Comparison of ENCODE assay signal across 35 mouse cellular contexts in the genomic region with DNA sequence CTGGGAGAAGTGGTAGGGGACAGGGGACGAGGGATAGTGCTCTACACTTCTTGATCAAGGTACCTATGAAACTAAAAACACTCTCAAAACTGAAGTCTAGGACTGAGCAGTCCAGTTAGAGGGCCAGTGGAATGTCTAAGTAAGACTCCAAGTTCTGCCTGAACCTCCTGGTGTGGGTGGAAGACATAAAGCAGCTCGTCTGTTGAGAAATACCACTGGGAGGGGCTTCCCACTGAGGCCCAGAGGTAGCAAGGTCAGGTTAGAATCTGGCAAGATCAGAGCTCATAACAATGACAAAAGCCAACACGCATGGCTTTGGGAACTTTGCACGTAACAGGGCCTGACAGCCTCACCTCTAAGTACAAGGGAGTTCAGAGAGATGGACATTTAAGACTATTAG. TPM values are rescaled to one million over a fixed set of nuclear protein-coding genes. Genes with fewer than 3 reads are reported as not detected.
DNase-seq lines count a peak whose midpoint lies in the region; ATAC-seq and TF ChIP-seq lines count a peak whose summit lies in the region.
"Had no signal": no experiment of that assay in that cellular context is flagged by ENCODE, and none has a peak within 500 bp of the region (broad histone marks: within the 10 kb centered on the region; RNA-seq: fewer than 3 reads in every experiment).

No protein-coding gene starts in this region.

- no peak overlapping the region for H3K9ac ChIP-seq in intestine, embryonic 15.5 days
- no peak overlapping the region for H3K9ac ChIP-seq in kidney, postnatal 0 days (ENCODE audit: low read depth, low read length)
- H3K9ac ChIP-seq: heart, embryonic 12.5 days; hindbrain, embryonic 15.5 days; lung, embryonic 15.5 days; midbrain, embryonic 12.5 days had no signal

- H3K36me3 ChIP-seq in intestine, embryonic 15.5 days = no peaks in the 10 kb centered on the region
- H3K36me3 ChIP-seq in kidney, postnatal 0 days (ENCODE audit: insufficient read depth, low read length) = no peaks in the 10 kb centered on the region
- H3K36me3 ChIP-seq: heart, embryonic 12.5 days; hindbrain, embryonic 15.5 days; lung, embryonic 15.5 days; midbrain, embryonic 12.5 days had no signal

- no peaks in the 10 kb centered on the region for H3K4me1 ChIP-seq in intestine, embryonic 15.5 days (replicated peaks)
- no peaks in the 10 kb centered on the region for H3K4me1 ChIP-seq in kidney, postnatal 0 days (replicated peaks; ENCODE audit: insufficient read depth, low read length)
- H3K4me1 ChIP-seq: heart, embryonic 12.5 days; hindbrain, embryonic 15.5 days; lung, embryonic 15.5 days; megakaryocyte, embryonic 14.5 days; midbrain, embryonic 12.5 days had no signal

- no peak overlapping the region for H3K4me3 ChIP-seq in intestine, embryonic 15.5 days (replicated peaks)
- H3K4me3 ChIP-seq in kidney, postnatal 0 days (replicated peaks; ENCODE audit: low read depth, low read length) = no peak overlapping the region
- H3K4me3 ChIP-seq in gastrocnemius, adult 2 months = no peak overlapping the region
- H3K4me3 ChIP-seq: heart, embryonic 12.5 days; hindbrain, embryonic 15.5 days; lung, embryonic 15.5 days; megakaryocyte, embryonic 14.5 days; midbrain, embryonic 12.5 days had no signal

- H3K27ac ChIP-seq in intestine, embryonic 15.5 days = 0 out of 2 replicates have a peak overlapping the region, but pooled peaks have one; percentile 32
- peak overlapping the region; percentile 3; the same call in 1 of the 2 replicates for H3K27ac ChIP-seq in kidney, postnatal 0 days
- no peak overlapping the region for H3K27ac ChIP-seq in gastrocnemius, adult 2 months
- H3K27ac ChIP-seq: hindbrain, embryonic 15.5 days; lung, embryonic 15.5 days; midbrain, embryonic 12.5 days had no signal

- H3K9me3 ChIP-seq in intestine, embryonic 15.5 days = no peaks in the 10 kb centered on the region
- H3K9me3 ChIP-seq in kidney, postnatal 0 days (replicated peaks; ENCODE audit: low read length) = no peaks in the 10 kb centered on the region
- H3K9me3 ChIP-seq: heart, embryonic 12.5 days; hindbrain, embryonic 15.5 days; lung, embryonic 15.5 days; megakaryocyte, embryonic 14.5 days; midbrain, embryonic 12.5 days had no signal

- H3K27me3 ChIP-seq in intestine, embryonic 15.5 days (replicated peaks) = no peaks in the 10 kb centered on the region
- H3K27me3 ChIP-seq in kidney, postnatal 0 days (ENCODE audit: insufficient read depth, low read length) = no peaks in the 10 kb centered on the region
- H3K27me3 ChIP-seq: heart, embryonic 12.5 days; hindbrain, embryonic 15.5 days; lung, embryonic 15.5 days; midbrain, embryonic 12.5 days had no signal

- DNase-seq in kidney, adult 11 months = peak; percentile 20
- DNase-seq in kidney, adult 18-20 months = no peak
- peak; percentile 50 for DNase-seq in fat pad, adult 2 months (ENCODE audit: extremely low read depth, low read depth, low spot score)
- no peak for DNase-seq in kidney, postnatal 0 days (ENCODE audit: low spot score)
- no peak for DNase-seq in frontal cortex, adult 2 months (ENCODE audit: extremely low spot score in 1 of 2, low spot score in 1 of 2)
- no peak for DNase-seq in gastrocnemius, adult 2 months
- DNase-seq: adrenal gland, postnatal 14 days; cerebellum, adult 11 months; cerebellum, adult 9-10 months; cerebellum, postnatal 36 days; gastrocnemius, postnatal 10 days; right cerebral cortex, postnatal 14 days had no signal

- no peak for TF ChIP-seq CTCF in kidney, postnatal 0 days (IDR thresholded peaks at IDR 0.05; ENCODE audit: low read depth)
- TF ChIP-seq CTCF in gastrocnemius, adult 2 months (IDR thresholded peaks at IDR 0.05) = no peak

- H3K4me2 ChIP-seq in intestine, embryonic 15.5 days (replicated peaks) = no peak overlapping the region
- no peak overlapping the region for H3K4me2 ChIP-seq in kidney, postnatal 0 days (ENCODE audit: low read length)
- H3K4me2 ChIP-seq: heart, embryonic 12.5 days; hindbrain, embryonic 15.5 days; liver, embryonic 11.5 days; lung, embryonic 15.5 days; midbrain, embryonic 12.5 days had no signal

- WGBS in intestine, embryonic 15.5 days = 47% methylated on average over 4 of the region's 4 CpGs
- WGBS in kidney, postnatal 0 days = 54% methylated on average over 4 of the region's 4 CpGs

- intact Hi-C loops in gastrocnemius, adult 2 months (cut with DNase I) = no loop called here

- ATAC-seq in intestine, embryonic 15.5 days = peak; percentile 77
- peak; percentile 59 for ATAC-seq in kidney, postnatal 0 days (replicated peaks; ENCODE audit: low FRiP score, low read depth)
- ATAC-seq: CD4-positive, CD25-positive, alpha-beta regulatory T cell, adult 4 months; forebrain, embryonic 14.5 days had no signal

RNA-seq across cellular contexts. Expression of a gene that starts 26.3 kb away (rescaled TPM):
- not detected in 2 replicates for polyA plus RNA-seq in intestine, embryonic 15.5 days (2015; fragmentation: Nextera tagmentation; extraction: Ambion mirVana)
- polyA plus RNA-seq in kidney, postnatal 0 days (2015; fragmentation: Nextera tagmentation; extraction: Ambion mirVana) = not detected in 2 replicates
- 0.12 and 0.32 TPM in 2 replicates for polyA plus RNA-seq in frontal cortex, adult 2 months (2012; rRNA removed)
- total RNA-seq in gastrocnemius, adult 2 months (2021) = not detected
- total RNA-seq: adrenal gland, postnatal 14 days; gastrocnemius, postnatal 10 days; granulocyte monocyte progenitor cell, adult 5-6 weeks; hematopoietic stem cell, adult 5-6 weeks; layer of hippocampus, adult 18-20 months; layer of hippocampus, postnatal 10 days; left cerebral cortex, adult 18-20 months; left cerebral cortex, postnatal 14 days had no signal
- polyA plus RNA-seq: CD4-positive, CD25-positive, alpha-beta regulatory T cell, adult 4 months; embryonic facial prominence, embryonic 11.5 days; forebrain, embryonic 14.5 days; hindbrain, embryonic 15.5 days; intestine, embryonic 14.5 days; limb, embryonic 11.5 days; liver, embryonic 11.5 days; liver, embryonic 16.5 days; lung, embryonic 15.5 days; midbrain, embryonic 12.5 days; neural tube, embryonic 14.5 days; stomach, embryonic 14.5 days; testis, adult 2 months had no signal

RNA-seq across cellular contexts. Expression of a gene that starts 30.7 kb away (rescaled TPM):
- polyA plus RNA-seq in intestine, embryonic 15.5 days (2015; fragmentation: Nextera tagmentation; extraction: Ambion mirVana) = 21.4 and 28.0 TPM in 2 replicates
- polyA plus RNA-seq in kidney, postnatal 0 days (2015; fragmentation: Nextera tagmentation; extraction: Ambion mirVana) = 9.9 and 11.0 TPM in 2 replicates
- 0.10 and 0.38 TPM in 2 replicates for polyA plus RNA-seq in frontal cortex, adult 2 months (2012; rRNA removed)
- total RNA-seq in gastrocnemius, adult 2 months (2021) = not detected
- total RNA-seq: adrenal gland, postnatal 14 days; gastrocnemius, postnatal 10 days; hematopoietic stem cell, adult 5-6 weeks; layer of hippocampus, adult 18-20 months; layer of hippocampus, postnatal 10 days; left cerebral cortex, adult 18-20 months; left cerebral cortex, postnatal 14 days had no signal
- polyA plus RNA-seq: embryonic facial prominence, embryonic 11.5 days; forebrain, embryonic 14.5 days; heart, embryonic 12.5 days; heart, postnatal 0 days; hindbrain, embryonic 15.5 days; limb, embryonic 11.5 days; liver, embryonic 11.5 days; midbrain, embryonic 12.5 days; neural tube, embryonic 14.5 days; stomach, embryonic 14.5 days had no signal

Comparison
In these comparisons a context has a peak if more than half of its experiments do, and no peak if none do; other contexts are left out.
1. DNase-seq: peak in kidney, adult 11 months (single experiment) and fat pad, adult 2 months (single experiment); none in kidney, adult 18-20 months (single experiment), kidney, postnatal 0 days (single experiment), frontal cortex, adult 2 months (0 of 2) and gastrocnemius, adult 2 months (single experiment).